Mouse (Mus musculus): ENCODE data around the gene Stard5.

Gene Stard5

DNA sequence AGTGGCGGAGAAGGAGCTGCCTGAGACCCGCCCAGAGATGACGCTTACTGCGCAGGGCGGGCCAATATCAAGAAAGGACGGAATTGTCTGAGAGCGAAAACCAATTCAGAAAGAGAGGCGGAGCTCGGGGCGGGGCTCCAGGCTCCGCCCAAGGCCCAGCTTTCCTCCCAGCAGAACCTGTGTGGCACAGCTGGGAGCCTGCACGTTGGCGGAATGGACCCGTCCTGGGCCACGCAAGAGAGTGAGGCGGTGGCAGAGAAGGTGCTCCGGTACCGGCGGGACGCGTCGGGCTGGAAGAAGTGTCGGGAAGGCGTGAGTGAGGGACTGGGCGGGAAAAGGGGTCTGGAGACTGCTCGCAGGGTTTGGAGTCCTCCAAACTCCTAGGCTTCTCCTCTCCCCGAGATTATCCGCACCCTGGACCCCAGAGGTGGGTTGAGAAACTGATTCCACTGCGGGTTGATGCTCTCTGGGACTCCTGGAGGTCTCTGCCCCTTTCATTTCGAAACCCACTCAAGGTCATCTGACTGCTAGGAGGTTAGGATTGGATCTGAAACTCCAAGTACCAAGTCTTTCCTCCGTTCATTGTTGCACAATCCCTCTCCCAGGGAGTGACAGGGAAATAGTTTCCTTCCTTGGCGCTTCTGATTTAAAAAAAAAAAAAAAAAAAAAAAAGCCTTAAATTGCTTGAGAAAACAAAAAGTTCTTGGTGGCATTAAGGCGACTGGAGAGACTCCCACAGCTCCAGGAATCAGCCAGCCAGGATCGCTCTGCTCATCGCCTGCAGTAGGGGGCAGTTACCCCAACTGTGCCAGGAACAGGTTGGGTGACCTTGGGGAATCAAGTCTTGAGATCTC is at the start of gene Stard5:
Gene Stard5 (plus strand): TSS at position 132 of the 854 bp plus-strand sequence.
- peak; percentile 88 to 92 for DNase-seq

DNA sequence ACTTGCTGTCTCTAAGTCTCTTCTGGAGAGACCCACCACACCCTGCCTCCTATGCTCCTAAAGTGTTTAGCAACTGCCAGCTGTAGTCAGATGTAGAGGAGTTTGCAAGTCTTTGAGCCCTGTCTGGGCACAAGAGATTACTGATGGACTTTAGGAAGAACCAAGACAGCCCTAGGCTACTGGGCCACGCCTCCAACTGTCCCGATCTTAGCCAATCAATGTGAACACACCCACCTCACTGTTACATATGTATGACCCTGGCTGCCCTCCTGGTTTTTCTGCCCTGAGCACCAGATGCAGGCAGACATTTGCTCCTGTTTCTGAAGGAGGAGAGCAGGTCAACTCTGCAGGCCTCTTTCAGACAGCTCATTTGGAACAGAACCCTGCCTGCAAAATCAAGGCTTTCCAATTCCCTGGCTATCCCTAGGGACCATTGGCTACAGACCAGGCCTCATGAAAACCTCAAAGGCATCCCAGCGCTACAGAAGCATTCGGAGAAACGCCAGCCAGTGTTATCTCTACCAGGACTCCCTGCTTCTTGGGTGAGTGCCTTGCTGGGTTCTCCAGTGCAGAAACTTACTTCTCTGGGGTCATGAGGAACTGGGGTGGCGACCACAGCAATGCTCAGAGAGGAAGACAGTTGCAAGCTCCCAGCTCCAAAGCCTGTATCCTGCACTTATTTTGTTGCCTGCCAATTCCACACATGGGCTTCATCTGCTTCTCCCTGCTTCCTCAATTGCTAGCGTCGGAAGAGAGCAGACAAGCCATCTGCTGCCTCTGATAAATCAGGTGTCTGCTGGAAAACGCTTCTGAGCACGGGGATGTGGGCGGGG is 46.9 kb upstream of the Stard5 start, which contains the start of gene Tmc3:
Gene Tmc3 (plus strand): TSS at position 289 of the 833 bp plus-strand sequence.
- DNase-seq = no peak

DNA sequence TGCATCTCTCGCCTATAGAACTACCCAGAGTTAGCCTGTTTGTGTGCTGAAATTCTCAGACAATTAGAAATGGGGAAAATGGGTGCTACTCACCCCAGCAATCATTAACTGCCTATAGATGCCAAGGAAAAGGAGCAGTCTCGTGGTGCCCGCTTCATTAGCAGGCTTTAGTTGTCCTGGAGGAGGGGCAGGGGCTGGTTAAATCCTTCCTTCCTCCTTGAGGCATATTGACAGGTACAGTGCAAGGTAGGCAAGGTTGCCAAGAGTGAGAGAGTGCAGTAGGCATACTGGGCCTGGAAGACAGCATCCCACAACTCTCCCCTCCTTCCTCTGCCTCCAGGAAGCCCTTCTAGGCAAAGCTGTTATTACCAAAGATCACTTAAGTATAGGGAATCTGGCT is 37.7 kb upstream of the Stard5 start:
- no peak for DNase-seq

DNA sequence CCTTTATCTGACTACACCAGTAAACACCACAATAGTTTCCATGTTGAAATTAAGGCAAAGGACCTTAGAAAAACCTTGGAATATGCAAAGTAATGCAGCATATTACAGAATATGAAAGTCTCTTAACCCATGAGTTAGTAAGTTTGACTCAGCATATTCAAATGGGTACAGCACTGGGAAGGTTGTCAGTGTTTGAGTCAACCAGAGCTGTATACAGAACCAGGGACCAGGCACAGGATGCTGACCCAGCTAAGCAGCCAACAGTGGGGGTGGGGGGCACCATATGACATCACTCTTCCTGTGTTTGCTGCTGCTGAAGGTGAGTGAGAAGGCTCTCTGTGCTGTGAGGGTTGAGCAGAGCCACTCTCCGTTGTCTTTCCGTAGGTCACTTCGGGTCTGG is 34.7 kb upstream of the Stard5 start:
- no peak for DNase-seq

DNA sequence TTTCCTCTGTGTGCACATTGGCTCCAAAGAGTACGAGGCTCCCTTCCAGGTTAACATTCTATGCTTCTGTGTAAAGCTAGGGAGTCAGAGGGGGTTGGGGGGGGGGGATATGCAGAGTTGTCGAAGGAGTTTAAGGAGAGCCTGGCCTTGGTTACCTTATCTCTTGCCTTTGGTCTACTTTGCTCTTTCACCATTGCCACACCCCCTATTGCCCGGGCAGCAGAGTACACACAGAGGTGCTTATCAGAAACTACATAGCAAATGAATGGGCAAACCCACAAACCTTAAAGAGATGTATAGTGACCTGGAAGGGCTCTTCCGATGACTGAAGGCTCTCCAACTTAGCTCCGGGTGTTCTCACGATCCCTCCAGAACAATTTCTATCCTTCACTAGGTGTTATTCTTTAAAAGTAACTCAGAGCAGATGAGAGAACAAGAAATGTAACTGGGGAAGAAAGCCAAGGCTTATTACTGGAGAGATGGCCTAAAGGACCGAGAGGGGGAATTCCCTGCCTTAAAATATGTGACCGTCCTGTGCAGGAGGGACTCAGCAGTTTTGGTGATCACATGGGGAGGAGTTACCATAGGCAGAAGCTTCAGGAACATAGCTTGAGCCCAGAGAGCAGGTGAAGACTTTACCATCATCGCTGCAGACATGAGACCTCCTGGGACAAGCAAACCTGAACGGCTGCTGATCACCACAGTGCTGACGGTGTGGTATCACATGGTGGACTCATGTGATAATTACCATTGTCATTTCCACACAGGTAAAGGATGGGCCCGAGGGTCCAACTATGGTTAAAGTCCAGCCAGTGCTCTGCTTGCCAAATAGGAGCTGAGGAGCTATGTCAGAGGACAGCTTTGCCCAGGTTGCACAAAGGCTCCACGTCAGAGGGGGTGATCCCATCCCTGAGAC is 32.5 kb upstream of the Stard5 start:
- no peak for DNase-seq

DNA sequence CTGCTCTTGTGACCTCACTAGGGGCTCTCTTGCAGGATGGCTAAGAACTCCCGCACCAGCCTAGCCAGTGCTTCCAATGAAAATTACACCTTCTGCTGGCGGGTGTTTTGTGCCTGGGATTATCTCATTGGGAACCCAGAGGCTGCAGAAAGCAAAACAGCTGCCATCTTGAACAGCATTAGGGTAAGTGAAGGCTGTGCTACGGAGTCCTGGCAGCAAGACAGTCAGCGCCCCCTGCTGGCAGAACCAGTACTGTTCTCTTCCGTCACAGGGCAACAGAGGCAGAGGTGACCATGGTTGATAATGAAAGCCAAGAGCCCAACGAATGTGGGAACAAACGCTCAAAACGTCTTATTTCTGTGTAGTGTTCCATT is 31.9 kb upstream of the Stard5 start:
- peak; percentile 40 to 63 for DNase-seq

DNA sequence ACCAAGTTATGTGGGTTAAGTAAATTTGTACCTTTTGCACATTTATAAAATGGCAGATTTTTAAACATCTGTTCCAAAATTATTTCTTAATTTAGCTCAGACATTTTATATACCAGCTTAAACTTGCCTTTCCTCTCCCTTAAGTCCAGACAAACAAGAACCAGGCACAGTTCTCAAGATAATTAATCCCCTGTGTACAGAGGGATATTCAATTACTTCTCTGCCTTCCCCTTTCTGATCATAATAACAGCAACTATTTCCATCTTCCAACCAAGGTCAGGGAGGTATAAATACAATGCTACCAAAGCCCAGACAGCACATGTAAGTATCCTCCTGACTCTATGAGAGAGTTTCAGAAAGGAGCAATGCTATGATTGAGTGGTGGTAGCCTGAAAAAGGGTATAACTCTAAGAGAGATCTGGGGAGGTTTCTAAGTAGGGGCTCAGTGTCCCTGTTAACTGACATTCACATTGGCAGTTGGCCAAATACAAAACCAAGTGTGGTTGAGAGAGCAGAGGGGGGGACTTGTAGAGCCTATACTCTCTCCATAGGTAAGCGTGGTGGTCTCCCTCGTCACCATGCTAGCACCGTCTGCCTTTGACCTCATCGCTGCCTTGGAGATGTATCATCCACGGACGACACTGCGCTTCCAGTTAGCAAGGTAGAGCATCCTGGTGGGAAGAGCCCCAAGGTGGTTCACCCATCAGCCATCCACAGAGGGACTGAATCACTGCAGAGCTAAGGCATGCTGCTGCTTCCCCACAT is 27.4 kb upstream of the Stard5 start:
- DNase-seq = no peak

DNA sequence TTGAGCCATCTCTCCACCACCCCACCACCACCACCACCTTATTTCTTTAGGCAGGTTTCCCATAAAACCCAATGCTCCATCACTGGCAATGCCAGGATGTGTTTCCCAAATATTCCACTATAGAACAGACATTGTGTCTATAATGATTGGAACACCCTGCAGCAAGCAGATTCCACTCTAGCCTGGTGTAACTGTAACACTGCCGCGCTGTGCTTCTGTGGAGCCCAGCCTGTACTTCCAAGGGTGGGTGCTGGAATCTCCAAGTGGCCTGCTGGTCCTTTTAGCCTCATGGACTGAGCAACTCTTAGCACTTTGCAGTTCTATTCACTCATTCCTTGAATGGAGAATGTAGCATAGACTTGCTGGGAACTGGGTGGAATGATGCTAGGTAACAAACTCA is 25.0 kb upstream of the Stard5 start:
- no peak for DNase-seq

DNA sequence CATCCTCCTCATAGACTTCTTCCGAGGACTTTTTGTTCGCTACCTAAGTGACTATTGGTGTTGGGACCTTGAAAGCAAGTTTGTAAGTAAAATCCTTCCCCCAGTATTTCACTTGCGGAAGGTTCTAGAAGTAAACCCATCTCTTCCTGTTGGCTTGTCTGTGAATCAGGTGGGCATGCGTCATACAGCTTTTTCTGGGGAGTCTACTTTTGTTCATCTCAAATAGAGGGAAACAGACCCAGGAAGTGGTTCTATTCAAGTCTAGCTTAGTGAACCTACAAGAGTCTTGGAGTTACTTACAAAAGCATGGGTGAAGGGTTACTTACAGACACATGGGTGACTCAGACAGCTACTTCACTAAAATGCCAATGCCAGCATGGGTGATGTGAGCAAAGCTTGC is 21.9 kb upstream of the Stard5 start:
- no peak for DNase-seq

DNA sequence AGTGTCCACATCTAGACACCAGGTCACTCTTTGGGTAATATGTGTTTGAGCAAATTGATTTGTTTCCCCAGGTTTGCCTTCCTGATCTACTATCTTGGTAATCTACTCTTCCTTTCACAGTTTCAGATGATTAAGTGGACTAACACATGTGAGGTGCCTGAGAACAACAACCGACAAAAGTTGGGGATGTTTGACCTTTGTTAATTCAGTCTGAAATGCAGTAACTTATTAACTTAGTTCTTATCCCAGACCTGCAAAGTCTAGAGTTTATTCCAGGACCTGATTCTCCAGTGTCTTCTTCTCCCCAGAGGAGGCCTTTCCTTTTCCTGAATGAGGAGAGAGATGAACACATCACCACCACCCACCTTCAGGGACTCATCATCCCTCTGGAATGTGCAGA is 19.9 kb upstream of the Stard5 start:
- DNase-seq = no peak

DNA sequence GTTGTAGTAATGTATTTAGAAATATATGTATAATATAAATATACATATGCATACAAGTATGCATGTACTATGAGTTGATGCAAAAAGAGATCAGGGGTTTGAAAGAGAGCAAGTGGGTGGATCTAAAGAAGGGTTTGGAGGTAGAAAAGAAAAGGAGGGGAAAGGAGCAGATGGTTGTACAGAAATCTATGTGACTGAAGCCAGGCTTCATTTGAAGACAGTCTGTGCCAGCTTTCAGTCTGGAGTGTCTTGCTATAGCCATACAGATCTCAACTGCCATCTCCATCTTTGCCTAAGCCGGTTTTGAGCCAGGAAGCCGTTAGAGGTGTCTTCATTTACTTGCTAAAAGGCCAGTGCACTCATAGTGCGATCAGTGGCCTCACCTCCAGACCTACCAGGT is 16.5 kb upstream of the Stard5 start:
- no peak for DNase-seq

DNA sequence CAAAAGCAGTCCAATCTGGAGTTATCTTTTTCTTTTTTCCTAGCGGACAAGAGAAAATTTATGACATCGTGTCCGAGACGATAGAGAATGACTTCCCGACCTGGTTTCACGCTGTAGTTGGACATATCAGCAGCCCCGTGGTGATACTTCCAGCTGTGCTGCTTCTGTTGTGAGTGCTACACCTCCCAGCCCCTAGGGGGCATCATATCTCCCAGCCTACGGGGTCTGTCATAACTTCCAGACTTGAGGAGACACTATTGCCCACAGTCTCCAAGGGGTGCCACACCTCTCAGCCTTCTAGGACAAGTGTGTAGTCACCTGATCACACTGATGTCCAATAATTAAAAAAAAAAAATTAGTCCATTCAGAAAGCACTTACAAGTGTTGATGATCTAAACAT is 15.9 kb upstream of the Stard5 start:
- DNase-seq = peak in 1 of 2 experiments; percentile 37

DNA sequence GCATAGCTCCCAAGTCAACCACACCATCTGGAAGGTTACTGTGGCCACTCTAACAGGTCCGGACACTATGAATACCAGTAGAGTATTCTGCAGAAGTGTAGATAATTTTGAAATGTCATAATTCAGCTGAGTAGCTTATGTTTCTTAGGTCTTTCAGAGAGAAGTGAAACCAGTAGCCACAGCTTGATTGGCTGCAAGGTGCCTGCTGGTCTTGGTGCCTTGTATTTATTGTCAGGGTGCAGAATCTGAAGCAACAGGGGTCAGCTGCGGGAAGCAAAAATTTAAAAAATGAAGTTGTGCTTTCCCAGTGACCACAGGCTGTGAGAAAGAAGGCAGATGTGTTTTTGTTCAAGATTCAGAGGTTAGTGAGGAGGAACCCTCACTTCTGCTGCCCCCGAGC is 15.5 kb upstream of the Stard5 start:
- DNase-seq = no peak

DNA sequence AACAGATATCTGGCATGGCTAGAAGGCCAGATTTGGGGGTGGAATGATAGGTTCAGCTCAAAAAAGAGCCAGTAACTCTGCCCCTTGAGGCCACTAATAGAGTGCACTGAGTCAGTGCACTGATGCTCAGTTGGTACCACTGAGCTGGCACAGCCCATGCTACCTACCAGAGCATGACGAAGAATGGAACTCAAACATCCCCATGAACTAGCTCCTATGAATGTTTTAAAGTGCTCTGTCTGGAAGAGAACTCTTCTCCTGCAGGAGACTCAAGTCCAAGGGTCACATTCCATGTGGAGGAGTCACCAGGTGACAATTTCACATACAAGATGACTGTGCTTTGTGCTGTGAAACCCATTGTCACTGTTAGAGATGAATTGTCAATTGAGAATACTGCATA is 13.1 kb upstream of the Stard5 start:
- no peak for DNase-seq

DNA sequence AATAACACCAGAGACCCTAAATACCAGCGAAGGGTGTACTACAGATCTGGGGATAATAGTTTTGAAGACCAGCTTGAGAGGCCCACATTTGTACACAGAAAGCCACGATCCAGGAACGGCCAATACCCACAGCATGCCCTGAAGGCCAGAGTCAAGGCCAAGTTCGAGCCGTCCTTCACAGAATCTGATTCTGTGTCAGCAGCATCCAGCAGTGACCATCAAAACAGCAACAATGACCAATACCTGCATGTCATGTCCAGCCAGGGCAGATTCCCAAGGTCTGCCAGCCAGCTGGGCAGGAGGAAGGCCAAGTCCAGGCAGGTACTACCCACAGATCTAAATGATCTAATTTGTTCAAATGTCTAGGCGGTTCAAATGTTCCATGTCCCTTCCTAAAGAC is 9.2 kb upstream of the Stard5 start:
- no peak for DNase-seq

DNA sequence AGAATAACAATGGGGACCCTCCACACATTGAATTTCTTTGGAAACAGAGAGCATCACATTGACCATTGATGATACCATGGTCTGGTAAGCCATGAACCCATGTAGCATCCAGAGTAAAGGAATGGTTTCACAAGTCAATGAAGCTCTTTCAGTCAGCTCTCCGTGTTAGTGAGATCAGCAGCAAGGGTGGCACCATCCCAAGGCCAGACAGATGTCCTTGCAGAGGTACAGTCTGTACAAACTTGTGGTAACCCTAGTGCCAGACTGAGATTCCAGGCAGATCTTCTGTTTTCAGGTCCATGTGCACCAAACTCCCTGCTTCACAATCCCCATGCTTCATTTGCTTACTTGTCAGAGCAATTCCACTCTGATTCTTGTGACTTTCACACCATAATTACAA is 7.7 kb upstream of the Stard5 start:
- DNase-seq = no peak

DNA sequence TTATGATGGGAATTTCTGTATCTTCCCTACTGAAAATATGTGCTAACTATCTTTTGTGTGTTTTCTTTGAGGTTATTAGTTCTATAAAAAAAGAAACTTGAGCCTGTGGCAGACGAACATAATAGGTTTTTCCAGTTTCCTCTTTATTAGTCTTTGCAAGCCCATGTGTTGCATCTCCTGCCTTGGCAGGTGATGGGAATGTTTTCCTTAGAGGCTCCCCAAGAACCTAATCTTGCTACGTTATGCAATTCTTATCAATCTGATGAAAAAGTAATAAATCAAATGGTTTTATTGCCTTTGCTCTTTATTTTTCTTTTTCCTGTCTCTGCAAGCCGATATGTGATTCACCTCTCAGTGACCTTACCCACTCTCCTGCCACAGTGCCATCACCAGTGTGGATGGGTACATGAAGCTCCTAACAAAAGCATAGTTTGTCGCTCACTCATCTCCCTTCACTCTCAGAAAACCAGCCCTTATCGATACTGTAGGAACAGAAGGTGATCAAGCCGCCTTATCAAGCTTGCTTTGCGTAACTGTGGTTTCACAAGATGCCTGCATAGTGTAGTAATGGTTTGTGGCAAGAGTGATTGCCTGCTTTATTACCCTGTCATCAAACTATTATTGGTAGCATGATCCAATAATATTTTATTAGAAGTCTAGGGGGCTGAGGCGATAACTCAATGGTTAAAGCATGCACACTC is 5.1 kb upstream of the Stard5 start:
- no peak for DNase-seq

DNA sequence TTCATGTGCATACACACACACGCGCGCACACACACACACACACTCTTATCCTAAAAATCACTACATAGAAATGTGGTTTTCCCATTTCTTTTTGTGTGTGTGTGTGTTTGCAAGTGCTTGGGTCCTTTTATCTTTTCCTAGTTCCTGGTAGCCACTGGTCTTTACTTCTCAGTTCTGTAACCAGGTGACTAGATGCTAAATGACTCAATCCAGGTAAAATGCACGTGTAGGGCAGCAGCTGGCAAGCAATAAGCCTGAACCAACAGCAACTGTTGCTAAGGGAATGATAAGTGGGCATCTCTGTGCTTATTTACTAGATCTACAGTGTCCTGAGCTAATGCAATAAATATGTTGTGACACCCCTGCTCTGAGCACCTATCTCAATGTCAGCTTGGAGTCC is 4.4 kb upstream of the Stard5 start:
- DNase-seq = no peak

DNA sequence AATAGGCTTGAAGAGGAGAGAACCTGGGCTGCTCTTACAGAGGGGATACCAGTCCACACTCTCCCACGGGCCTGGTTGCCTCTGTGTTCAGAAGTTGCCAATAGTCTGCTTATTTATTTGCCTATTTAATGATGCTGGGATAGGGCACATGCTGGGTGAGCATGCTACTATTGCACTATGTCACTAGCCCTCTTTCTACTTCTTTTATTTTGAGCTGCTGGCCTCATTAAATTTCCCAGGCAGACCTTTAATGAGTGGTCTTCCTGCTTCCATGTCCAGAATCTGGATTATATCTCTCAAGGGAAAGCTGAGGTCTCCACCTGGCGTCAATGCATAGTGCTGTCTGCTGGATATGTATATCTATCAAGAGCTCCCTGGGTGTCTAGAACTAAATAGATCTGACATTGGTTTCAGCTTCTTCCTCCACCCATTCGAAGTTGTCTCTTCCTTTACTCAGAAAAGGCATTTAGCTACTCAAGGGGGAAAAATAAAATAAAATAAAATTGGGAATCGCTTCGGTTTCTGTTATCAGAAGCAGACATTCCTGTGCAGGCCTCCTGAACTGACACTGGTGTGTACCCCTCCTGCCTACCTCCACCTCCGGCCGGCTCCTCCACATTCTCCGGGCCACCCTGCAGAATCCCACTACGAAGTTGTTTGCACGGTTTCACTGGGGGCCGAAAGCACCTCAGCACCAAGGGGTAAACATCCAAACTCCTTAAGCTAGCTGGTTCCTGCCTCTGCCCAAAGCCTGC is 509 bp upstream of the Stard5 start:
- no peak for DNase-seq

DNA sequence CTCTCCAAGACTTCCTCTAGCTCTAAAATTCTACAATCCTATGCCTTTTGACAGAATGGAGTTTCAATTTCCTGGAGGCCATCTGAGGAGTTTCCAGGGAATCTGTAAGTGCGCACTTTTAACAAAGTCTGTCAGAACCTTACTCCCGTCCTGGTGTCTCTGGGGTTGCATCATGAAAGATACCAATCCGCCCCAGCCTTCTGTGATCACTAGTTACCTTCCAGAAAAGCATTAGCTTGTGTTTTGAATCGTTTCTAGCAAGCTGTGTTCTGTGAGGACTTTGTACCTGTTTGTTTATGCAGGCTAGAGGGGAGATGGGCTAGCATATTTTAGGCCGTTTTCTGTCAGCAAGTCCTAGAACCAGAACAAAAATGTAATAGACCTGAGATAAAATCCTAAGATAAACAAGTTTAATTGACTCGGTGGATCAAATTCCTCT is 942 bp downstream of the Stard5 start:
- DNase-seq = no peak

DNA sequence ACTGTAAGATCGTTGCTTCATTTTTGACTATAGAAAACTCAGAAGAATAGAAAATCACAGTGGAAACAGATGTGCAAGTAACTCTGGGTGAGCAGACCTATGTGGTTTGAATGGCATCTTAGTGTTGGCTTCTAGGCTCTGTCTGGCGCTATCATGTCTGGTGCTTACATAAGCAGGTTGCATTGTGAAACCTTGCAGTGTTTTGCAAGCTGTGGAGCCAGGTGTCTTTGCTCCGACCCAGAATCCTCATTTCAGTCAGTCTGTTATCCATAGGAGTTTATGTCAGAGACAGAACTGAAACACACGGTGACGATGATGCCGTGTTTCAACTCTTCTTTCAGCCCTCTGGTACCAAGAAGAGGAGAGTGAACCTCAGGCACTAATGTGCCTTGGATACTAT is 2.1 kb downstream of the Stard5 start:
- DNase-seq = no peak

All from spleen, adult 18-20 months (tissue).